Mouse (Mus musculus) testis, adult 2 months (tissue): ENCODE measurements at regions not wholly inside any gene's neighbourhood (a gene's known extent, or its start where the extent isn't known, plus 50 kb on each side); places are given as distances from the start of the nearest gene placed in this dataset.

Source experiments
- H3K27ac ChIP-seq: fragments of 200-500 bp; 2 replicates; pipeline ENCODE4 v1.5.1; 2012; ENCODE audit warnings: low read depth, low read length; ENCODE audit not compliant: control insufficient read depth, insufficient read depth
- H3K27me3 ChIP-seq: fragments of 200-500 bp; 2 replicates; pipeline ENCODE4 v1.6.1; 2012; ENCODE audit warnings: mild to moderate bottlenecking, low read length, moderate library complexity; ENCODE audit not compliant: control insufficient read depth, insufficient read depth
- H3K36me3 ChIP-seq: fragments of 200-500 bp; 2 replicates; pipeline ENCODE4 v1.6.1; 2012; ENCODE audit warnings: mild to moderate bottlenecking, low read length; ENCODE audit not compliant: control insufficient read depth, insufficient read depth
- H3K4me1 ChIP-seq: fragments of 200-500 bp; 2 replicates; pipeline ENCODE4 v1.6.1; 2012; ENCODE audit warnings: low read length; ENCODE audit not compliant: control insufficient read depth, insufficient read depth
- H3K4me3 ChIP-seq: fragments of 200-500 bp; 2 replicates; pipeline ENCODE4 v1.5.1; 2012; ENCODE audit warnings: low read depth, mild to moderate bottlenecking, low read length, moderate library complexity, mixed read lengths; ENCODE audit not compliant: control insufficient read depth
- CTCF ChIP-seq: fragments of 200-500 bp; IDR thresholded peaks from 2 replicates; pipeline ENCODE4 v1.5.1; 2012; ENCODE audit warnings: low read depth, mild to moderate bottlenecking, inconsistent platforms, low read length, moderate library complexity; ENCODE audit not compliant: control insufficient read depth, insufficient read depth, insufficient replicate concordance
- POLR2A ChIP-seq: fragments of 200-500 bp; IDR thresholded peaks from 2 replicates; pipeline ENCODE4 v1.6.1; 2012; ENCODE audit warnings: low read depth, mild to moderate bottlenecking, inconsistent platforms, low read length, moderate library complexity; ENCODE audit not compliant: control insufficient read depth

DNA sequence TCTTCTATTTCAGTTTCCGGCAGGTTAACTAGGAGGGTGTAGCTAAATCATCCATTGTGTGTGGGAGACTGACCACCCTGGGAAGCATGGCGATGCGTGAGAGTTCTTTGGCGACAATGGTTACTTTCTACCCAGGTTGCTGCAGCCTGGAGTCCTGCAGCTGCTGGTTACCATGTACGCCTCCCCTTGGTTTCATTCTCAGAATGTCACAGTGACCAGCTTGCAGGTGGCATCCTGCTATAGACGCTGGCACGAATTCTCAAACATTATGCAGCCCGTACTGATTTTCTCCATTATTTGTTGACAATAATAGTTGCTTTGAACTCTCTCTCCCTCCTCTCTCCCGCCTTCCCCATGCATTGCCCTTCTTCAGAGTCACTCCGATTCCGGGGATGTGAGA is 301.2 kb downstream of the Brinp2 start:
- H3K4me3 ChIP-seq: no peak overlapping the region
- H3K27ac ChIP-seq: no peak overlapping the region
- TF ChIP-seq CTCF: no peak
- TF ChIP-seq POLR2A: no peak
- no peaks in the 10 kb centered on the region for H3K27me3 ChIP-seq
- no peaks in the 10 kb centered on the region for H3K36me3 ChIP-seq
- H3K4me1 ChIP-seq: no peaks in the 10 kb centered on the region

DNA sequence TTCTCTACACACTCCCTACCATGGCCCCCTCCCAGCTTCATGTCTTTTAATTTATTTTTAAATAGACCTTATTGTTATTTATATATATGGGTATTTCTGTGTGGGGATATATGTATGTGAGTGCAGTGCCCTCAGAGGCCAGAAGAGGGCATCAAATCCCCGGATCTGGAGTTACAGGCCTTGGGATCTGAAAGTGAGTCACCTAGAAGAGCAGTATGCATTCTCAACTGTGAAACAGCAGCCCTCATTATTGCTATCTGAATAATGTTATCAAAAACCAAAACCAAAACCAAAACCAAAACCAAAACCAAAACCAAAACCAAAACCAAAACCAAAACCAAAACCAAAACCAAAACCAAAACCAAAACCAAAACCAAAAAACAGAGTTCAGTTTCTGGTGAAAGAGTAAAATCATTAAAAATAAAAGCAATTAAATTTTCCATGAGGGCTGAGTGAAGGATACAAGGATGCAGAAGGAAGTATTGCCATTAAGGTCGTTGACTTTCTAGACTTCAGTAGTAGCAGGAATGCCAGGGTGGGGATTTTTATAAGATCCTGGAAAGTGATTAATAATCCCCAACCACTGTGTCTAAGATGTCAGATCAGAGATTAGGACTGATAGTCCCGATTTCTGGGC is 299.0 kb downstream of the Brinp2 start:
- Histone ChIP-seq H3K27me3 (no peaks in the 10 kb centered on the region), H3K36me3 (no peaks in the 10 kb centered on the region), H3K4me1 (no peaks in the 10 kb centered on the region), H3K4me3 (no peak overlapping the region), H3K27ac (no peak overlapping the region)
- TF ChIP-seq POLR2A (no peak), CTCF (peak; percentile 16; the same call in 1 of the 2 replicates)

DNA sequence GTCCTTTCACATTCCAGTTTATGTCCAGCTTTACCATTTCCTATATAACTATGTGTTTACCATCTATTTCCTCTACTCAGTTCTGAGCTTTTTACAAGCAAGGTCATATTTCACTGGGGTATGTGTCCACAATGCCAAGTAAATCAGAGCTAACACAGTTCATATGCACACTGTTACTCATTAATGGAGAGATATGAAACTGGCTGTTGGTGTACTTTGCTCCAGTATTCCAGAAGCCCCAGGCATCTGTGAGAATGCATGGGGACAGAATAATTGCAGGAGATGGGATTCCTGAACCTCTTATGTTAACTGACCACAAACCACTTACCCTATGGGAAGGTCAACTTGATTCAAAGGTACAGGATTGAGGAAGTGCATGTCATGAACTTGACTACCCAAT is 298.3 kb downstream of the Brinp2 start:
- no peak for TF ChIP-seq CTCF
- no peak for TF ChIP-seq POLR2A
- Histone ChIP-seq H3K27me3 (no peaks in the 10 kb centered on the region), H3K4me1 (no peaks in the 10 kb centered on the region)

GRCm38 (mm10) chr1:158061995-158062394 is 294.1 kb downstream of the Brinp2 start:
- no peak overlapping the region for H3K27ac ChIP-seq
- H3K4me3 ChIP-seq: no peak overlapping the region
- H3K4me1 ChIP-seq: no peaks in the 10 kb centered on the region
- no peaks in the 10 kb centered on the region for H3K27me3 ChIP-seq
- no peak for TF ChIP-seq POLR2A
- no peak for TF ChIP-seq CTCF
- no peaks in the 10 kb centered on the region for H3K36me3 ChIP-seq

More for the DNA sequence above, 298.3 kb downstream of the Brinp2 start:
- Histone ChIP-seq H3K36me3 (no peaks in the 10 kb centered on the region), H3K4me3 (no peak overlapping the region), H3K27ac (no peak overlapping the region)

DNA sequence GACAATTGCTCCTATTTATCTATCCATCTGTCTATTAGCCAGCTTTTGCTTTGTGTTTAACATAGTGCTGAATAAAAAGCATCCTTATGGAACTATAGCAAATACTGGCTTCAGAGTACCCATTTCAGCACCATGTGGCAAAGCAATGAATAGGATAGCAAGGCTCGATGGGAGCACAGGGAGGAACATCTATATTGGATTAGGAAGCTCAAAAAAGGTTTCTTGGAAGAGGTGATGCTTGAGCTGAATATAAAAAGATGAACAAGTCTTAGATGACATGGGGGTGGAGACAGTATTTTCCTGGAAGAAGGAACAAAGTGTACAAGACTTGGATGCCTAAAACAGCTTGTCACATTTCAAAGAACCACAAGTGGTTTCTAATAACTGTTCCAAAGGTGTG is 273.9 kb downstream of the Brinp2 start:
- H3K27ac ChIP-seq: no peak overlapping the region
- no peak for TF ChIP-seq POLR2A
- no peak for TF ChIP-seq CTCF
- H3K36me3 ChIP-seq: no peaks in the 10 kb centered on the region
- H3K27me3 ChIP-seq: no peaks in the 10 kb centered on the region
- H3K4me3 ChIP-seq: no peak overlapping the region
- no peaks in the 10 kb centered on the region for H3K4me1 ChIP-seq

DNA sequence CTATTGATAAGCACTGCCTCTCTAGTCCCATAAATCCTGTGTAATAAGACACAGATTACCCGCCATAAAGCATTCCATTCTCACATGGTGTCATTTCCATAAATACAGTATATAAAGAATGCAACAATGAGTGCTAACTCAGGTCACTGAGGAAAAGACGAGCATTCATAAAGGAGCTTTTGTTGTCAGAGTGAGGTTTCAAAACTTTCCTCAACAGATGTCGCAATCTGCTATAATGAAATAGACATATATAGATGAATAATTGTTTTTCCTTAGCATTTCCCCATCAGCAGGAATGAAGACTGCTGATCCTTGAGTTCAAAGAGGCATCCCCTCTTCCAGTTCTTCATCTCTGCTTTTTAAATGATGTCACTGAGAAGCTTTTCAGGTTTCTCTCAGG is 270.3 kb downstream of the Brinp2 start:
- no peaks in the 10 kb centered on the region for H3K36me3 ChIP-seq
- no peak overlapping the region for H3K4me3 ChIP-seq
- H3K27me3 ChIP-seq: no peaks in the 10 kb centered on the region
- TF ChIP-seq CTCF: no peak
- TF ChIP-seq POLR2A: no peak
- H3K27ac ChIP-seq: no peak overlapping the region
- H3K4me1 ChIP-seq: no peaks in the 10 kb centered on the region

DNA sequence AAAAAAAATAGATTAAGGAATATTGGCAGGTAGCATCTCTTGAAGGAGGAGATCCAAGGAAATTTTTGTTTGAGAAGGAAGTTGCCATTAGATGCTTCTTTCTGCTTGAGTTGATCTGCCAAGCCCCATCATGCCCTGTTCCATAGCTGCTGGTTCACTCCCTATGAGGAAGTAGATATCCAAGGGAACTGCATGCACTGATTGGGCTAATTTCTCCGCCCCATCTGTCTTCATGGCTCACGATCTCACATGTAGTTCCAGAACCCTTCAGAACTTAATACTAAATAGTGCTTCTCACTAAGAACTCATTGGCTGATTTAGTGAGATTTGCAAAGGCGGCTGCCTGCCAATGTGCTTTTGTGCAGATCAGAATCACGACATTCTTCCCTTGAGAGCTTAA is 258.6 kb downstream of the Brinp2 start:
- Histone ChIP-seq H3K27ac (no peak overlapping the region), H3K27me3 (no peaks in the 10 kb centered on the region), H3K4me3 (no peak overlapping the region), H3K36me3 (no peaks in the 10 kb centered on the region), H3K4me1 (no peaks in the 10 kb centered on the region)
- TF ChIP-seq POLR2A (no peak), CTCF (no peak)
